Mouse (Mus musculus) cerebellum, adult 8-10 months (tissue): ENCODE results near the gene Apol7a.

ENCODE experiments used
- DNase-seq: peaks from one replicate; pipeline ENCODE4 v3.0.0; 2022

Gene Apol7a

GRCm38 (mm10) chr15:77369981-77370380 is 28.9 kb downstream of the Apol7a start:
- DNase-seq: no peak

GRCm38 (mm10) chr15:77368818-77369320 is 30.0 kb downstream of the Apol7a start:
- DNase-seq: no peak

DNA sequence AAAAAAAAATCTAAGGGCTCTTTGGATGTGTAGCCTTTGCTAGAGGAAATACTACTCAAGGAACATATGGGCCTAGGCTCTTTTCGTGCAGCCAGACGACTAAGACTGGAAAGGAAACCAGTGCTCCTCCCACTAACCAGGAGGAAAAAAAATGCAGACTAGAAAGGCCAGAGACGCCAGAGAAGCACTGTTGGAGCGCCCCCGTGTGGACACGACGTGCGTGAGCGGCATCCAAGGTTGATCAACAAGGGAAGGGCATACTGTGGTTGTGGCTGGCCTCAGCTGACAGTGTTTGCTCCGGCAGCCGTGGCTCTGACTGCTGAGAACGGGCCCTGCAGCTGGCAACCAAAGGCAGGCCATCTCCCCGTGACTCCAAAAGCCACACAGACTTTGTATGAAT is 30.8 kb downstream of the Apol7a start:
- DNase-seq: peak; percentile 97

DNA sequence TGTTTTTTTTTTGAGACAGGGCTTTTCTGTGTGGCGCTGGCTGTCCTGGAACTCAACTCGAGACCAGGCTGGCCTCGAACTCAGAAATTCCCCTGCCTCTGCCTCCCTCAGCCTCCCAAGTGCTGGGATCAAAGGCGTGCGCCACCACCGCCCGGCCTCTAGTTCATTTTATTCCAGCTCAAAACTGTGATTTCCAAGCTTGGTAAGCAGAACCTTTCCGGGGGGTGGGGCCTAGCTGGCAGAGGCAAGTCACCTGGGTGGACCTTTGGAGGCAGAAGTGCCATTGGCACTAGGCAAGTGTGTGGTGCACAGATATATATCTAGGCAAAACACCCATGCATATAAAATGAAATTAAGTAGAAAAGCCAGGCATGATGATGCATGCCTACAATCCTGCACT is 31.4 kb downstream of the Apol7a start:
- DNase-seq: peak; percentile 53

GRCm38 (mm10) chr15:77366706-77367484 is 32.0 kb downstream of the Apol7a start:
- DNase-seq: peak; percentile 85

DNA sequence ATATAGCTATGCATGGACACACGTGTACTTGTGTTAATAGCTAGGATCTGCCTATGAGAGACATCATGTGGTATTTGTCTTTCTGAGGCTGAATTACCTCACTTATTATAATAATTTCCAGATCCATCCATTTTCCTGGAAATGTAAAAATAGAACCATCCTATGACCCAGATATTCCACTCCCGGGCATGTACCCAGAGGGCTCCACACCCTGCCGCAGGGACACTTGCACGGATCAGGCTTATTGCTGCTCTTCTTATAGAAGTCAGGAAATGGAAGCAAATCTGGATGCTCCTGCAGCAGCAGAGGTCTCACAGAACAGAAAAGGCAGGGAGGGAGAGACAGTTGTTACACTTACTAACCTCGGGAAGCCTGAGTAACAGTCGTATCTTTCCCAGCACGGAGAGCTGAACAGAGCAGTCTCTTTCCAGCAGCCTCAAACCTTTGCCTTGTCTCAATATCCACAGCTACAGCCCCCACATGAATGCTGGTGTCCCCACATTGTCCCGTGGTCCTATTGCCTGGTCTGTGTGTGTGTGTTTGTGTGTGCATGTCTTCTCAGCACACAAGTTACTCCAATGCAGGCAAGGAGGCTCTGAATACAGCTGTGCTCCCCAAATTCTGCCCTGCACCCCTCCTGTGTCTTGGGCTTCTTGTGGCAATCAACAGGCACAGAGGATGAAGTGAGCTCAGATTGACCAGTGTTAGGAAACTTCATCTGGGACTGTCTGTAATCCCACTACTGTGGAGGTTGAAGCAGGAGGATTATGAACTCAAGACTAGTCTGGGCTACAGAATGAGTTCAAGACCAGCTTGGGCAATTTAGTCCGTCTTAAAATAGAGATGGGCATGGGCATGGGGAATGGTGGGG is 33.0 kb downstream of the Apol7a start:
- DNase-seq: no peak

DNA sequence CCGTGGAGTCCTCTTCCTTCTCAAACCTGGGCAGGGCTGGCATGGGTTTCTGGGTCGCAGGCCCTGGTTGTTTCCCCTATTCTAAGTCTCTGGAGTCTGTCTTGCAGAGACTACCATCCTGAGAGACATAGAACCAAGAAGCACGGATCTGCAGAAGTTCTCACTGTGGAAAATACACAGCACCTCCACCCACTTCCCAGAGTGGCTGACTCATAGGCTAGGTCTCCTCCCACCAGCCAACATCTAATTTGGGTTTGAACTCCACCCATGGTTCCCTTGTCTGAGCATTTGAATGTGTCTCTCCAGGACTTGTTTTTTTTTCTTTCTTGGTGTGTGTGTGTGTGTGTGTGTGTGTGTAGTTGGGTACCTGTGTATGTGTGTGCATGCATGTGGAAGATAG is 34.9 kb downstream of the Apol7a start:
- no peak for DNase-seq

DNA sequence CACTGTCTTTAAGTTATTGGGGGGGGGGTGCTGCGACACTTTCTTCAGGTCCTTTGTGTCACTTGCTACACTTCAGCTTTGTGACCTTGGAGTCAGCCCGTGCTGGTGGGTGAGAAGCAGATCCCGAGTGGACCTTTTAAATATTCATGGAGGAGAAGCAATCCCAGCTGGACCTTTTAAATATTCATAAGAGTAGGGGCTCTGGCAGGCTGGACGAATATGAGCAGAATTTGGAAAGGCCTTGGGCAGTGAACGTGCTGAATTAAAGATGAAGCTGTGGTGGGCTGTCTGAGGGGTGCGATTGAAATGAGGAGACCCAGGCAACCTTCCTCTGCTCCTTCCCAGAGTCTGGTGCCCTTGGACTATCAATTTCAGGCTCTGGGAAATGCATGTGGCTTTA is 35.3 kb downstream of the Apol7a start:
- DNase-seq: no peak

DNA sequence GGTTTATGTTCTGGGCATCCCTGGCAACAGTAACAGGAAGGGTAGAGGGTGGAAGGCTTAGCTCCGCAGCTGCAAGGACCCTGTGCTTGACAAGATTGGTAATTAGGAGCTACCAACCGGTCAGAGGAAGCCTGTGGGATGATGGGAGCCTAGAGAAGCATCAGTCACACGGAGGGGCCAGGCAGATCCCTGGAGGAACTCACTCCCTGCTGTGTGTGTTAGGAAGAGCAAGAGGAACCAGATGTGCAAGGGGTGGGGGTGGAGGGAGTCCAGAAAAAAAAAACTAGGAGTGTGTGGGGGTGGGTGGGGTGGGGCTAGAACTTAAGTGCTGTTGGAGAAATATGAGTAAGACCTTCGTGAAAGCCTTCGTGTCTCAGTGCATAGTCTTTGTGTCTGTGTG is 36.0 kb downstream of the Apol7a start:
- DNase-seq: no peak

- no peak for DNase-seq
Measured at GRCm38 (mm10) chr15:77359905-77360304, 39.0 kb downstream of the Apol7a start.

DNA sequence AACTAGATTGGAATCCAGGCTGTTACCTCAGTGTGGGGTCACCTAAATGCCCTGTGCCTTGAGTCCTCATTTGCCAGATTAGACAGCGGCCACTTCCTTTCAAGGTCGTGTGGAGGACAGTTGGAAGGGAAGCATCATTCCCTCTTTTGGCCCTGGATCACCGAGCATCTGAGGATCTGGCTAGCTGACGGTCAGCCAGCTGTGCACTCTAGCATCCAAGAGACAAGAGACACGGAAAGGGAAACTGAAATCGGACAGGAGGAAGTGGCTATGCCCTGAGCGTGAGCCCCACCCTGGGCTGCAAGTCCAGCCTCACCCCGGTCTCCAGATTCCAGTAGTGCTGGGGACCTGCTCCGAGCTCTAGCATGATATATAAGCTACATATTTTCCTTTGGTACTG is 39.4 kb downstream of the Apol7a start:
- DNase-seq: no peak

GRCm38 (mm10) chr15:77359084-77359483 is 39.8 kb downstream of the Apol7a start:
- DNase-seq: no peak

DNA sequence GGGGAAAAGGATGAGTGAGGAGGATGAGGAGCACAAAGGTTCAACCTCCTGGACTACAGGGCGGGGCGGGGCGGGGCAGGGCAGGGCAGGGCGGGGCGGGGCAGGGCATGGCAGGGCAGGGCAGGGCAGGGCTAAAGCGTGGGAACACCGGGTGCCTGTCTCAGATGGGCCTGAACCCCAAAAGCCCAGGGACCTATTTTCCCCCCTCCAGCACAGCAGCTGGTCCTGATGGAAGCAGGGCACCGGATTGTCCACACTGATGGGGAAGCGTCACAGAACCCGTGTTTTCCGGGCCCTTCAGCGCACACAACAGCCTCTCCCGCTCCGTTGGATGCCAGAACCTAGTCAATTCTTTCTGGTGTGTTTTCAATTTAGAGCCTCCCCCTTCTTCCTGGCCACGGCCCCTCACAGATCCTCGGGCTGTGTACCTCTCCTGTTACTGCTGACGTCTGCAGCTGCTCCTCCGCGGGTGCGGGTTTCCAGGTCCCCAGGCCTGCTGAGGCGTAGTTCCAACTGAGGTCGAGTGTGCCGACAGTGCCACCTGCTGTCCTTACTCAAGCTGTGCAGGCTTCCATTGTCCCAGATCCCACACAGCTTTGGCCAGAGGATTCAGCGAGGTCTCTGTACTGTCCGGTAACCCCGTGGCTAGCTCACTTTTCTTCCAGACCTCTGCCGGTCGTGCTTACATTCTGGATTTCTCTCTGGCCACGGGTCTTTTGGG is 40.4 kb downstream of the Apol7a start:
- DNase-seq: peak; percentile 91

- no peak for DNase-seq
Measured at GRCm38 (mm10) chr15:77356248-77356810, 42.6 kb downstream of the Apol7a start.

DNA sequence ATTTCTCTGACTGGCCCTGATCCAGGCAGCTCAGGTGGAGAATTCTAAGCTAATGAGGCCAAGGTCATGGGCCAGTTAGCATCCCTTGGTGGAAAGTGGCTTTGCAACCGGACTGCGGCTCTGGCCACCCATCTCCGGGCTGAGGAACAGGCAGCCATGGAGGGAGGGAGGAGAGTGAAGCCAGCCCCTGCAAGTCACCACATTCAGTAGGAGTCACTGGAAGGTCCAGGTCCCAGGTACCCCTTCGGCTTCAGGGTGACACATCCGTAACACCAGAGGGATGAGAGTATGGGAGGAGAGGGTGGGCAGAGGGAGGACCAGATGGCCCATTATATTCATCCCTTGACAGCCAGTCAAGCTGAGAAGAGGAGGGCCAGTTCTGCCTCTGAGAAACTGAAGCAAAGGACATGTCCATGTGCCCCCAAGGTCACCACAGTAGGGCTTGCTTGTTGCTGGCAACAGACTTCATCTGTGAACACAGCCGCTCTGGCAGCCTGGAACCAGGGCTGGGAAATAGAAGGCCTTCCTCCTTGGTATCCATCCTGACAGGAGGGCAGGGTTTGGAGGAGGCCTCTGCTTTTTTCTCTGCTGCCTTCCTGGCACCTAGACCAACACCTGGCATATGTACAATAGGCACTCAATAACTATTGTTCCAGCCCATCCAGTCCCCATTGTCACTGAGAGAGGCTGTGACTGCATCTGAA is 43.9 kb downstream of the Apol7a start:
- DNase-seq: no peak

GRCm38 (mm10) chr15:77354496-77354847 is 44.4 kb downstream of the Apol7a start:
- no peak for DNase-seq

- DNase-seq: no peak
Measured at GRCm38 (mm10) chr15:77353764-77354163, 45.1 kb downstream of the Apol7a start.

DNA sequence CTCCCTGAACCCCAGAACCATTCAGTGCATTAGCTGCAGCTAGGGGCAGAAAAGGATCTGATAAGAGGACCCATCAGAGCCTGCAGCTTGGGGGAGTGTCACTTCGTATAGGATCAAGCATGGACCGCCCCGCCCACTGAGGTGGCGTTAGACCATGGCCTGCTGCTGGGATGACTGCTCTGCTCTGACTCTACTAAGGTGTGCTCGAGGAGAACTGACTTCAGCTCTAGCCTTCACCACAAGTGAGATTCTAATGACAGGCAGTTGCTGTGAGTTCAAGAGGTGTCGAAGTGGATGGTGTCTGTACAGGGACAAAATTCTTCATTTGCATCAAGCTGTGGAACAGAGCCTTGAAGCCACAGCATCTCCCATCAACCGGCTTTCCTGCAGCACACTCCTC is 46.0 kb downstream of the Apol7a start:
- DNase-seq: no peak

DNA sequence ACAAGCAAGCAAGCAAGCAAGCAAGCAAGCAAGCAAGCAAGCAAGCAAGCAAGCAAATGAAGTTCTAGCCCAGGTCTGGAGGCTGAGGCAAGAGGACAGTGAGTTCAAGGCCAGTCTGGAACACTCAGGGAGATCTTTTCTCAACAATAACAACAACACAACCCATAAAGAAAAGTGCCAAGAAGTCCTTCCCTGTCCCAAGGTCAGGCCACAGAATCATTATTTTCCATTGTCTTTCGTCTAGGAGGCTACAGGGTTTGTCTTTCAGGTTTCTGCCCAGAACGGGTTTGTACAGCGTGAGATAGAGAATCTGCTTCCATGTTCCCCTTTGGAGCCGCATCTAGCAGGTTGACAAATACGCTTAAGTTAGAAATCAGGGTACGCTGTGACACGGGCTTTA is 48.8 kb downstream of the Apol7a start:
- no peak for DNase-seq

- DNase-seq: no peak
Measured at GRCm38 (mm10) chr15:77348146-77348545, 50.8 kb downstream of the Apol7a start.

GRCm38 (mm10) chr15:77344127-77345125 is 54.5 kb downstream of the Apol7a start:
- no peak for DNase-seq
